Mouse (Mus musculus) hindbrain, embryonic 13.5 days (tissue): ENCODE results near the gene Oprm1. TPM values are rescaled to one million over a fixed set of nuclear protein-coding genes. Genes with fewer than 3 reads are reported as not detected.

Experiments
- ATAC-seq: fragments of 200-750 bp; cut with Nextera tagmentation; 2 replicates; pipeline ENCODE4 v1.8.0; 2017; ENCODE audit warnings: moderate TSS enrichment; ENCODE audit not compliant: low FRiP score
- H3K27ac ChIP-seq: fragments of 300-500 bp; sonication (generic); 2 replicates; pipeline ENCODE4 v1.5.1; 2015; ENCODE audit warnings: inconsistent platforms, mild to moderate bottlenecking, moderate library complexity
- H3K27me3 ChIP-seq: fragments of 300-500 bp; sonication (generic); 2 replicates; pipeline ENCODE4 v1.6.1; 2015; ENCODE audit warnings: mild to moderate bottlenecking, inconsistent platforms
- H3K36me3 ChIP-seq: fragments of 300-500 bp; sonication (generic); 2 replicates; pipeline ENCODE4 v1.6.1; 2015; ENCODE audit warnings: mild to moderate bottlenecking, inconsistent platforms
- H3K4me1 ChIP-seq: fragments of 300-500 bp; sonication (generic); replicated peaks from 2 replicates; pipeline ENCODE4 v1.6.1; 2015; ENCODE audit warnings: inconsistent platforms
- H3K4me2 ChIP-seq: fragments of 300-500 bp; sonication (generic); 2 replicates; pipeline ENCODE4 v1.6.1; 2015; ENCODE audit warnings: inconsistent platforms, mild to moderate bottlenecking, moderate library complexity
- H3K4me3 ChIP-seq: fragments of 300-500 bp; sonication (generic); 2 replicates; pipeline ENCODE4 v1.5.1; 2015; ENCODE audit warnings: mild to moderate bottlenecking, inconsistent platforms
- H3K9ac ChIP-seq: fragments of 300-500 bp; sonication (generic); 2 replicates; pipeline ENCODE4 v1.6.1; 2015; ENCODE audit warnings: mild to moderate bottlenecking, inconsistent platforms
- H3K9me3 ChIP-seq: fragments of 300-500 bp; sonication (generic); 2 replicates; pipeline ENCODE4 v1.6.1; 2016; ENCODE audit warnings: inconsistent platforms
- WGBS: fragments of 180-500 bp; shearing (Covaris S2); methylation state at CpG from one replicate; pipeline ENCODE4 v1.1.7; 2015; 5-methylcytosine and 5-hydroxymethylcytosine counted together
- polyA plus RNA-seq: library from polyadenylated mRNA; unstranded; fragments of >200 nt; fragmentation: Nextera tagmentation; extraction: Ambion mirVana; gene quantifications from 2 replicates; pipeline ENCODE4 v1.2.1, GENCODE M21; 2015

The Oprm1 gene
- polyA plus RNA-seq, 1 experiment from 2014 or later = 1.2 TPM

DNA sequence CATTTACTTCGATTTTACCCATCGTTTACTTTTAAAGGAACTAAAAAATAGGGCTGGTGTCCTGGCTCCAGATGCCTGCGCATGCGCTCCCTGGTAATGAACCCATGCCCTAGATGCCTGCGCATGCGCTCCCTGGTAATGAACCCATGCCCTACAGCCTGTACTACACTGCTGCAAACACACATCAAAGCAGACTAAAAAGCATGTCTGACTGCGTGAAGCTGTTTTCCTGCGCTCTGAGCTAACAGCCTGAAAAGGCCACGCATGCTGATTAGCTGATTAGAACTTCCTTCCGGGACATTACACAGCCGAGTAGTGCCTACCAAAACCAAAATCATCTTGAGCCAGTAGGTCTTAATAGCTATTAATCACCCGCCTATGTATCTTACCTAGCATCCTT is 277.2 kb downstream of the Oprm1 start:
- Histone ChIP-seq H3K4me3 (no peak overlapping the region), H3K9me3 (no peaks in the 10 kb centered on the region), H3K4me1 (no peaks in the 10 kb centered on the region), H3K36me3 (no peaks in the 10 kb centered on the region), H3K27ac (no peak overlapping the region), H3K27me3 (no peaks in the 10 kb centered on the region), H3K4me2 (no peak overlapping the region), H3K9ac (no peak overlapping the region)
- ATAC-seq = 0 out of 2 replicates have a peak, but pooled peaks have one; percentile 63
- 67% methylated on average over 12 of the region's 12 CpGs for WGBS

DNA sequence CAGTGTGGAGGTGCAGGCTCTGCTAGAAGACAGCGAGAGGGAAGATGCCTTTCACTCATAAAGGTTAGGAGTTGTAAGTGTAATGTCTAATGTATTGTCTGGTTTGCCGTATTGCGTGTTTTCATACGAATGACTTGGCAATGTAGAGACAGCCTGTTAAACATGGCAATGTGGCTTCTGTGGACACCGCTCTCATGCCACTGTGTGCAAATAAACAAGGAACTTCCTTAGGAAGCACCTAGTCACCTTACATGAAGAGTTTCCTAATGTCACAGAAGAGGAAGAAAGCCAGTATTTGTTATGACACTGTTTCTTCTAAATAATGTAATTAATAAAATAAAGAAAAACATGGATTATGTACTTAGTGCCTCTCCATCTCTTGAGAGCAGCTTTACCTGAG is 278.9 kb downstream of the Oprm1 start:
- H3K4me3 ChIP-seq = no peak overlapping the region
- no peaks in the 10 kb centered on the region for H3K4me1 ChIP-seq
- WGBS = 90% methylated on average over 5 of the region's 5 CpGs
- H3K27me3 ChIP-seq = no peaks in the 10 kb centered on the region
- H3K9me3 ChIP-seq = no peaks in the 10 kb centered on the region
- no peaks in the 10 kb centered on the region for H3K36me3 ChIP-seq
- no peak overlapping the region for H3K4me2 ChIP-seq
- no peak overlapping the region for H3K27ac ChIP-seq
- no peak for ATAC-seq
- H3K9ac ChIP-seq = no peak overlapping the region

DNA sequence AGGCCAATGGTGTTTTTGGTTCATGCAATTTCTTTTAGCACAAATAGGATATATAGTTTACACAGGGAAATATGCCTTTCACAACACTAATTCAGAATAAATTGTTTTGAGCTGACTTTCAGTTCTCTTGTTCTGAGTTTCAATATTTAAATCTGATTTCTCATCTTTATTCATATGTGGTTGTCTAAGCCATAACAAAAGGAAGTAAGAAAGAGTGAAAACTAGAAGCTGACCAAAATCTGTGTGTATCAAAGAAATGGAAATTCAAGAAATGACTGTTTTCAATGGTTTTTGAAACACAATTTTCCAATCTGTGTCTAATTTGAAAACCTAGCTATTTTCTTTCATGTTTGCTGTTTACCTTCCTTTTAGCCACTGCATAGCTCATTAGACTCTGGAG is 282.7 kb downstream of the Oprm1 start:
- H3K4me1 ChIP-seq = no peaks in the 10 kb centered on the region
- no peaks in the 10 kb centered on the region for H3K27me3 ChIP-seq
- no peak overlapping the region for H3K9ac ChIP-seq
- no peak overlapping the region for H3K4me3 ChIP-seq
- no peaks in the 10 kb centered on the region for H3K9me3 ChIP-seq
- no peaks in the 10 kb centered on the region for H3K36me3 ChIP-seq
- H3K4me2 ChIP-seq = no peak overlapping the region
- no peak overlapping the region for H3K27ac ChIP-seq
- no peak for ATAC-seq

DNA sequence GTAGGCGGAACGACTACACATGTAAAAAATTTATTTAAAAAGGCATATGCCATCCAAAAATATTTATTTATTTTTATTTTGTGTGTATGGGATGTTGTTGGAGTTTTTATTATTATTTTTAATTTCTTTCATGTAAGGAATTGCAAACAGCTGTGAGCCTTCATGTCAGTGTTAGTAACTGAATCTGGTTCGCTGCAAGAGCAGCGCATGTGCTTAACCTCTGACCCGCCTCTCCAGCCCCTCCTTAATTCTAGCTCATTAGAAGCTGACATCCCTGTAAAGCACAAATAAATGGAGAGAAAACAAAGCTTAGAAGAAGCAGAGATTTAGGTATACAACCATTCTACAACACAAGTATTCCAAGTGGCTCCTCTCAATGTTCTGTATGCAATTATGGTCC is 285.6 kb downstream of the Oprm1 start:
- no peak for ATAC-seq
- Histone ChIP-seq H3K9ac (no peak overlapping the region), H3K9me3 (no peaks in the 10 kb centered on the region), H3K27ac (no peak overlapping the region), H3K36me3 (no peaks in the 10 kb centered on the region), H3K4me1 (no peaks in the 10 kb centered on the region), H3K4me2 (no peak overlapping the region), H3K4me3 (no peak overlapping the region), H3K27me3 (no peaks in the 10 kb centered on the region)
- WGBS = 72% methylated on average over 5 of the region's 5 CpGs

DNA sequence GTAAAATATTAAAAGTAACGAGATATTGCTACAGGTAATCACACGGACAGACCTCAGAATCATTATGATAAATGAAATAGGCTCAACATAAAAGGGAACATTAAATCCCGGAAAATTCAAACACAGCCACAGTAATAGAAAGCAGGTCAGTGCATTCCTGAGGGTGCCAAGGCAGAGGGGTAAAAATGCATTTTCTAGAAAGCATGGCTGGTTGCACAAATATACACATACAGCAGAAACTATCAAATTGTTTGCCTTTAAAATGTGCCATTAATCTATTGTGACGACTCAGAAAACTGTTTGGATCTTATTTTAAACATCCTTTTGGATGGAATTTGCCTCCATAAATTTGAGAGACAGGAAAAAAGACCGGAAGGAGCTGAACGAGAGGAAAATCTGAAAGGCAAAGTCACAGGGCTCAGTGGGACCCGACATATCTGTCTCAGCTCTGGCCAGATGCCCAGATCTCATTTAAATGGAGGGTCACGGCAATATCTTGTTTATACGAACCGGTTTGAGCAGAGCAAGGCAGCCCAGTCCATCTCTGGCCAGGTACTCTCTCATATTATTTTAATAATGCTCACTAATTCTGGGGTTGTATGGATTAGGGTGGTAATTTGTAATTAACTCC is 289.1 kb downstream of the Oprm1 start:
- Histone ChIP-seq H3K4me3 (no peak overlapping the region), H3K4me2 (no peak overlapping the region), H3K9ac (no peak overlapping the region), H3K36me3 (no peaks in the 10 kb centered on the region), H3K27me3 (no peaks in the 10 kb centered on the region), H3K4me1 (peaks cover 2% of the 10 kb centered on the region; the same call in 1 of the 2 replicates), H3K27ac (no peak overlapping the region), H3K9me3 (no peaks in the 10 kb centered on the region)
- WGBS = 55% methylated on average over 10 of the region's 10 CpGs
- ATAC-seq = no peak

DNA sequence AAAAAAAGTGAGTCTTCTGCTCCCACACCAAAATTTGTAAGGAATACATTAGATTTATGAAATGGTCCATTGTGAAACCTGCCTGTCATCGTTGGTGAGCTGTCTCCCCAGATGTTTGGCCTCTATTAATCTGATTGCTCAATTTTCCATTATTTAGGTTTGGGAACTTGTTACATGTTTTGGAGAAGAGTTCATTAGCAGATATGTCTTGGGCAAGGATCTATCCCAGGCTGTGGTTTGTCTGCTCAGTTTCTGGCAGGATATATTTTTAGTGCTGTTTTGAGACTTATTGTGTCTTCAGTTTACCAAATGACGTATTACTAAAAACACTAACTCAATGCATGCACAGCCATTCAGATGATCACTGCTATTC is 289.6 kb downstream of the Oprm1 start:
- no peak for ATAC-seq
- Histone ChIP-seq H3K4me3 (no peak overlapping the region), H3K4me2 (no peak overlapping the region), H3K27ac (no peak overlapping the region), H3K27me3 (no peaks in the 10 kb centered on the region), H3K9ac (no peak overlapping the region), H3K36me3 (no peaks in the 10 kb centered on the region), H3K9me3 (no peaks in the 10 kb centered on the region), H3K4me1 (peaks cover 6% of the 10 kb centered on the region; the same call in 1 of the 2 replicates)
- WGBS = 85% methylated on average over 2 of the region's 2 CpGs

DNA sequence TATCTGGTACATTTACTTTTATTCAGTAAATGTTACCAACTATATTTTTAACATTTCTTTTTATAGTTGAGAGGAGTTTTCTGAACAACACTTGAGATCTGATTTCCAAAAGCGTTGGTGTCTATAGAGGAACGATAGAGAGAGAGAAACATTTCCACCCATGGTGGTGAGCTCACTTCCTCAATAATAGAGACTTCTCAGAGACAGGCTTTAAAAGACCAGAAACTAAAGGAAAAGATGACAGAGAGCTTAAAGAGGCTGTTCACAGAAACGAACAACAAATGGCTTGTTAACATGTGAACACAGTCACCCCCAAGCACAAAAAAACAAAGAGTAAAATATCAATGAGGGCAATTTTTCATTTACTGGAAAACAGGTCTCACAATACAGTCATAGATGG is 291.6 kb downstream of the Oprm1 start:
- Histone ChIP-seq H3K4me3 (no peak overlapping the region), H3K27me3 (no peaks in the 10 kb centered on the region), H3K9me3 (no peaks in the 10 kb centered on the region), H3K4me2 (no peak overlapping the region), H3K4me1 (peaks cover 6% of the 10 kb centered on the region; the same call in 1 of the 2 replicates), H3K27ac (no peak overlapping the region), H3K36me3 (no peaks in the 10 kb centered on the region), H3K9ac (no peak overlapping the region)
- 84% methylated on average over 3 of the region's 3 CpGs for WGBS
- ATAC-seq = no peak

DNA sequence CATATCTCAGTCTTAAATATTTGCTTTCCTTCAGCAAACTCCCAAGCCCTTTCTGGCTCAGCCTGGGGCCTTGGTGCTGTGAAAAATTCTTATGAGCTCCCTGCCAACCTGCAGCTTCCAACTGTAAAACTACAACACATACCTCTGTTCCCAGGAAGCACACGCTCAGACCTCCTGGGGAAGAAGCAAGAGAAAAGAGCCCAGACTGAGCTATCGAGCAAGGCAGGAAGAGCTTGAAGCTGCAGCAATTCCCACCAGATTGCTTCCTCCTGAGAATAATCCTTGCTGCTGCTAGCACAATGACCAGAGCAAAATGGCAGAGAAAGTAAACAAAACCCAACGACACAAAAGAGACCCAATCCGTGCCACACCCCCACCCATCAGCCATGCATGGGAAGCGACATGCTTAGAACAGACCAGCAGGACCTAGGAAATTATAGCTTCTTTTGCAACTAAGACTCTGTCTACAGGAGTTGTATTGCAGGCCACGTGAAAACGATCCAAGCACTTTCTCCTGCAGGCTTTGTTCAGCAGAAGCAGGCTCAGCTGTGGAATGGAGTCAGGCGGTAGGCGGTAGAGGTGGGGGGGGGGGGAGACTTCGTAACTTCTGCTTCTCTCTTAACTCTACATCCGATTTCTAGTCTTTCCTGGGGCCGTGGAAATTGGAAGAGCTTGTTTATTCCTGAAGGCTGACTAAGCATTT is 294.2 kb downstream of the Oprm1 start, which contains the start of gene Ipcef1:
Gene Ipcef1 (minus strand): TSS at position 164 of the 703 bp plus-strand sequence.
- Histone ChIP-seq H3K27me3 (no peaks in the 10 kb centered on the region), H3K9me3 (no peaks in the 10 kb centered on the region), H3K4me3 (no peak within 1 kb of the TSS), H3K27ac (no peak within 1 kb of the TSS), H3K4me1 (peaks cover 6% of the 10 kb centered on the region; the same call in 1 of the 2 replicates), H3K36me3 (no peaks in the 10 kb centered on the region), H3K4me2 (peak within 1 kb of the TSS; percentile 20; the same call in 1 of the 2 replicates), H3K9ac (no peak within 1 kb of the TSS)
- no peak for ATAC-seq
- 20% methylated on average over 12 of the region's 12 CpGs for WGBS

DNA sequence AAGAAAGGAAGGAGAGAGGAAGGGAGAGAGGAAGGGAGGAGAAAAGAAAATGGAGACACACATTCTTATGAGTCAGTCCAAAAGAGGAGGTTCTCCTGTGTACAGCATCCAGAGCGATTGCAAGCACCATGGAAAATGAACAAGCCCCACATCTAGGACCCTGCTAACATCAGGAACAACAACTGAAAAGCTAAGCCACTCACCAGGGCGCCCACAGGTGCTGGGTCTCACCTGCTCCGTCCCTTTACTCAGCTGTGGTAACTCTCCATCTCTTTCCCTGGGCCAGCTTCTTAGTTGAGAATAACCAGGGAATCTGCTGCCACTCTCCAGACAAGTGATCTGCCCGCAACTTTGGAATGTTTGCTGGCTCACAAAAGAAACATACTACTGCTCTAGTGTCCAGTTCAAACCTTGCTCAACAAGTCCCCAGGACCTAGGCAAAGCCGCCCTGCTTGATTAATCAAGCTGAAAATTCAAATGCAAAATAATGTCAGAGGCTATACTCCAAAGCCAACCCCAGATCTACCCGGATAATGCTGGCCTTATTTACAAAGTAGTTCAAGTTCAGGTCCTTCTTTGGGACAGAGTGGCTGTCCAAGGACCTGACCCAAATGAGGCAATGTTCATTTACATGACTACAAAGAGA is 296.4 kb downstream of the Oprm1 start:
- Histone ChIP-seq H3K27ac (no peak overlapping the region), H3K4me3 (no peak overlapping the region), H3K27me3 (no peaks in the 10 kb centered on the region), H3K9ac (no peak overlapping the region), H3K4me1 (peaks cover 6% of the 10 kb centered on the region; the same call in 1 of the 2 replicates), H3K36me3 (no peaks in the 10 kb centered on the region), H3K9me3 (no peaks in the 10 kb centered on the region), H3K4me2 (no peak overlapping the region)
- ATAC-seq = no peak
- 82% methylated on average over 6 of the region's 6 CpGs for WGBS

DNA sequence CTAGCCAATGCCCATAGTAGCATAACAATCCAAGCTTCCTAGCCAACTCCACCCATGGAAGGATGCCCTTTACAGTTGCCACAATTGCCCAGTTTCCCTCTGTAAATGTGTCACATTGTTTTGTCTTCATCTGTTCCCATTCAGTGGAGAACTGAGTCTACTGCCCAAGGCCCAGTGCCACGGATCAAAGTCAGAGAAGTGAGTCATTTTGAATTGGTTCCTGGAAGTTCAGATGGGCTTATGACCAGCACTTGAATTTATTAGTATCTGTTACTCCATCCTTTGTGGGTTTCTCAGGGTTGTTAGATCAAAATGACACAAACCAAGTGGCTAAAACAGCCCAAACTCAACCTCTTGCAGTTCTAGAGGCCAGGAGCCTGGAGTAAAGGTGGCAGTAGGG is 299.2 kb downstream of the Oprm1 start:
- WGBS = 88% methylated on average over 1 of the region's 1 CpGs
- no peaks in the 10 kb centered on the region for H3K36me3 ChIP-seq

DNA sequence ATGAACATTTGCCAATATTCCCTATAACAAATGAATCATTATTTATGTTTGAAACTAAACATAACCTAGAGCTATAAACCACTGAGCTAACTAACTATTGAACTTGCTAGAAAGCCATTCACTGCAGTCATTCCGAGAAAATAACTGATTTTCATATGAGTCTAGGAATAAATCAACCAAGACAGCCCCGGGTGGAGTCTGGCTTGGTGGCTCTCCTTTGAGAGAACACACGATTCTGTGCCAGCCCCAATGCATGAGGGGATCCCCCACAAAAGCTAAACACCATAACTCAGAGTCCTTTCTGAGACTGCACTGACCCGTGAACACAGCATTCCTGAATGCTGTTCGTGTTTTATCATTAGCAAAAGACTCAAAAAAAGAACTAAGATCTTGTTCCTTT is 302.0 kb downstream of the Oprm1 start:
- Histone ChIP-seq H3K4me1 (no peaks in the 10 kb centered on the region), H3K36me3 (no peaks in the 10 kb centered on the region), H3K9ac (no peak overlapping the region), H3K27me3 (no peaks in the 10 kb centered on the region), H3K27ac (no peak overlapping the region), H3K9me3 (no peaks in the 10 kb centered on the region), H3K4me3 (no peak overlapping the region), H3K4me2 (no peak overlapping the region)
- ATAC-seq = no peak
- WGBS = 50% methylated on average over 5 of the region's 5 CpGs

More for the DNA sequence above, 299.2 kb downstream of the Oprm1 start:
- Histone ChIP-seq H3K9me3 (no peaks in the 10 kb centered on the region), H3K4me1 (peaks cover 3% of the 10 kb centered on the region; the same call in 1 of the 2 replicates), H3K27me3 (no peaks in the 10 kb centered on the region), H3K9ac (no peak overlapping the region), H3K27ac (no peak overlapping the region), H3K4me3 (no peak overlapping the region), H3K4me2 (no peak overlapping the region)
- no peak for ATAC-seq

DNA sequence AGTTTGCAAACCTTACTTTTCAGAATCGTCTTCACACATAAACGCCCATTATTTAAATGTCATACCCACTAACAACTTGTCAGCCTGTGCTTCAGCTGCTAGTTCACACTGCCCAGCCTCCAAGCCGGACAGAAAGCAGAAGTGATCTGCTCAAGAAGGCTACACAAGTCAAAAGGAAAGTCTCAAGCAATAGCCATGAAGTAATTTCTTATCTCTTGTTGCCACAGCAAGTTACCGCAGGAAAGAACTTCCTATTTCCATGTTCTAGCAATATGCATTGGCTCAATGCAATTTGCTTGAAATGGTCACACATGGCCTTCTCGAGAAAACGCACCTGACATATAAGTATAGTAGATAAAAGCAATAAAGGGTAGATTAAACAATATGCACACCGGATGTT is 304.7 kb downstream of the Oprm1 start:
- no peaks in the 10 kb centered on the region for H3K27me3 ChIP-seq
- H3K36me3 ChIP-seq = no peaks in the 10 kb centered on the region
- no peak overlapping the region for H3K4me2 ChIP-seq
- WGBS = 91% methylated on average over 7 of the region's 7 CpGs
- no peak overlapping the region for H3K4me3 ChIP-seq
- H3K27ac ChIP-seq = no peak overlapping the region
- H3K9me3 ChIP-seq = no peaks in the 10 kb centered on the region
- no peak for ATAC-seq
- no peaks in the 10 kb centered on the region for H3K4me1 ChIP-seq
- no peak overlapping the region for H3K9ac ChIP-seq
